11 mouse cellular contexts compared by ENCODE assay signal in genomic region chr7:117065771-117066170, GRCm38 (mm10).
"Had no signal": no experiment of that assay in that cellular context is flagged by ENCODE, and none has a peak within 500 bp of the region (broad histone marks: within the 10 kb centered on the region; RNA-seq: fewer than 3 reads in every experiment).

No protein-coding gene starts in this region.

- ATAC-seq: liver, postnatal 0 days; lung, postnatal 0 days; midbrain, embryonic 13.5 days; midbrain, embryonic 15.5 days had no signal

- DNase-seq: liver, postnatal 0 days; lung, adult 2 months; lung, postnatal 14 days; lung, postnatal 36 days; right cerebral cortex, postnatal 14 days; thymus, adult 2 months; thymus, postnatal 25 days; thymus, postnatal 4 days had no signal
